Mouse (Mus musculus): ENCODE results near the gene Exosc7.

DNA sequence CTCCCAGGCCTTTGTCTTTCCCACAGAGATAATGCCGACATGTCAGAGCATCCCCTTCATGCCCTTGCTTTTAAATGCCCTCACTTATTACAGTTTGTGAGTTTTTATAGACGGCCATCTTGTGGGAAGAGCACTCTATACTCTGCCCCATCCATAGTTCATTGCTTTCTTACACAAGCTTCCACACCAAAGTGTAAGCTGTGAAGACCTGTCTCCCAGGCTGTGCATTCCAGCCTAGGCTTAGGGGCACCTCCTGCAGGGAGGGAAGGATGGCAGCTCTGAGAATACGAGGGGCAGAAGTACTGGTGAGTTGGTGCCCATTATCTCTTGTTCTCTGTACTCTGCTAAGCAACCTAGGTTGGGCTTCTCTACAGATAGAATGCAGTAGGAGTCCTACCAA lies 20.0 kb downstream of the Exosc7 start:
- TF ChIP-seq CHD2 (IDR thresholded peaks at IDR 0.05; ENCODE audit: low read depth, low read length) (no peak), ZNF384 (IDR thresholded peaks at IDR 0.05; ENCODE audit: low read depth, low read length) (no peak), MAFK (IDR thresholded peaks at IDR 0.05; ENCODE audit: insufficient read depth, low read depth, low read length) (no peak)

Data from ES-E14 (cell line).